31 mouse cellular contexts compared by ENCODE assay signal in genomic region chr17:85915870-85916269, GRCm38 (mm10).
"Had no signal": no experiment of that assay in that cellular context is flagged by ENCODE, and none has a peak within 500 bp of the region (broad histone marks: within the 10 kb centered on the region; RNA-seq: fewer than 3 reads in every experiment).

No protein-coding gene starts in this region.

- H3K36me3 ChIP-seq: heart, embryonic 12.5 days; heart, embryonic 13.5 days; heart, embryonic 15.5 days; hindbrain, embryonic 10.5 days; hindbrain, embryonic 12.5 days; hindbrain, embryonic 13.5 days; hindbrain, embryonic 15.5 days; intestine, embryonic 15.5 days; kidney, embryonic 15.5 days had no signal

- H3K4me2 ChIP-seq: heart, embryonic 11.5 days; heart, embryonic 12.5 days; heart, embryonic 13.5 days; heart, embryonic 15.5 days; hindbrain, embryonic 12.5 days; hindbrain, embryonic 13.5 days; hindbrain, embryonic 14.5 days; hindbrain, embryonic 15.5 days; intestine, embryonic 15.5 days; kidney, embryonic 15.5 days had no signal

- H3K27ac ChIP-seq: heart, embryonic 13.5 days; heart, embryonic 15.5 days; hindbrain, embryonic 10.5 days; hindbrain, embryonic 12.5 days; hindbrain, embryonic 13.5 days; hindbrain, embryonic 14.5 days; hindbrain, embryonic 15.5 days; hindbrain, postnatal 0 days; intestine, embryonic 15.5 days; kidney, embryonic 15.5 days; kidney, postnatal 0 days; layer of hippocampus, adult 2 months; left cerebral cortex, adult 2 months had no signal

- H3K27me3 ChIP-seq: hindbrain, embryonic 12.5 days; hindbrain, embryonic 15.5 days; intestine, embryonic 15.5 days had no signal

- H3K9me3 ChIP-seq: heart, embryonic 12.5 days; heart, embryonic 13.5 days; heart, embryonic 15.5 days; hindbrain, embryonic 10.5 days; hindbrain, embryonic 12.5 days; hindbrain, embryonic 13.5 days; hindbrain, embryonic 15.5 days; intestine, embryonic 15.5 days; kidney, embryonic 15.5 days had no signal

- DNase-seq: heart, postnatal 10 days; heart, postnatal 14 days; heart, postnatal 36 days; heart, postnatal 4 days; kidney, adult 11 months; kidney, adult 18-20 months; kidney, adult 2 months; kidney, adult 8-10 months; kidney, adult 9 months; kidney, postnatal 10 days; kidney, postnatal 14 days; kidney, postnatal 25 days; kidney, postnatal 36 days; kidney, postnatal 4 days; layer of hippocampus, adult 9-11 months; layer of hippocampus, postnatal 36 days had no signal

- H3K9ac ChIP-seq: heart, embryonic 12.5 days; heart, embryonic 13.5 days; heart, embryonic 15.5 days; hindbrain, embryonic 12.5 days; hindbrain, embryonic 13.5 days; hindbrain, embryonic 14.5 days; hindbrain, embryonic 15.5 days; intestine, embryonic 15.5 days; kidney, embryonic 15.5 days had no signal

- H3K4me1 ChIP-seq: heart, embryonic 15.5 days; hindbrain, embryonic 13.5 days; hindbrain, embryonic 15.5 days had no signal

- H3K4me3 ChIP-seq: heart, embryonic 12.5 days; heart, embryonic 13.5 days; heart, embryonic 15.5 days; hindbrain, embryonic 10.5 days; hindbrain, embryonic 12.5 days; hindbrain, embryonic 13.5 days; hindbrain, embryonic 15.5 days; intestine, embryonic 15.5 days; kidney, embryonic 15.5 days; layer of hippocampus, adult 2 months; left cerebral cortex, adult 2 months had no signal
